Mouse (Mus musculus) T-cell, adult 66 days (primary cell): ENCODE results near the gene Dpf3. TPM values are rescaled to one million over a fixed set of nuclear protein-coding genes. Genes with fewer than 3 reads are reported as not detected.

Source experiments
- total RNA-seq, 2 experiments: library from RNA; stranded (reverse); gene quantifications; 3 replicates in 1 of 2; 4 replicates in 1 of 2; pipeline ENCODE4 v1.2.4; 2023

The Dpf3 gene
- 1 to 10 TPM in 1 of 2 experiments, under 1 TPM in 1; 0.58 to 1.9 TPM for total RNA-seq

GRCm38 (mm10) chr12:83487476-83487991 lies at the start of gene Dpf3:
Dpf3 (minus strand) TSS chr12:83487716.

GRCm38 (mm10) chr12:83520311-83520890 lies 32.9 kb upstream of the Dpf3 start, which contains the start of gene Dcaf4:
Dcaf4 (plus strand) TSS chr12:83520466.

Other genes starting within 250 kb of the Dpf3 start
- 10 to 100 TPM; 30.4 to 30.5 TPM for gene Dcaf4, start 32.8 kb upstream of the Dpf3 start, total RNA-seq
- 10 to 100 TPM; 35.3 to 37.3 TPM for gene Zfyve1, start 109.5 kb upstream of the Dpf3 start, total RNA-seq
- gene Rbm25, start 143.5 kb upstream of the Dpf3 start, total RNA-seq, result 100 to 1,000 TPM; 307 to 314 TPM
- gene Psen1, start 200.4 kb upstream of the Dpf3 start, total RNA-seq, result 10 to 100 TPM; 71.3 to 74.9 TPM